Mouse (Mus musculus) small intestine, adult 2 months (tissue): ENCODE results near the gene Gm12117.

Experiments used
- CTCF ChIP-seq: fragments of 200-500 bp; IDR thresholded peaks from 2 replicates; pipeline ENCODE4 v1.5.1; 2012; ENCODE audit warnings: low read depth, mild to moderate bottlenecking, control low read depth, inconsistent platforms, low read length, moderate library complexity, mixed read lengths; ENCODE audit not compliant: insufficient replicate concordance, insufficient read length; ENCODE audit errors: extremely low read depth
- POLR2A ChIP-seq: fragments of 200-500 bp; IDR thresholded peaks from 2 replicates; pipeline ENCODE4 v1.6.1; 2012; ENCODE audit warnings: low read depth, mild to moderate bottlenecking, control low read depth, inconsistent platforms, low read length, moderate library complexity

DNA sequence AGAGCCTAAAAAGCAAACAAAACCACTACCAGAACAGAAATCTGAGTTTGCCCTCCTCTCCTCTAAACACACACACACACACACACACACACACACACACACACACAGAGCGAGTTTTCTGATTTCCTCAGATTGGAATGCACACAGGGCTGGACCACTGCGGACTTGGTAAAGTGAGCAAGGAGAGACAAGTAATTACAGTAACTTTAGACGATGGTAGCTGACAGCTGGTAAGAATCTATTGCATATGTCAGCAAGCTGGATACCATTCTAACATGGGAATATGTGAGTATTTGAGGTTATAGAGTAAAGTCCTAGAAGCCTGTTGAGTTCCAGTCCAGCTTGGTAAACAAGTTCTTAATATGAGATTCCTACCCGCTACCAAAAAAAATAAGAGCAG is 33.0 kb upstream of the Gm12117 start:
- TF ChIP-seq CTCF: no peak
- no peak for TF ChIP-seq POLR2A
